Mouse (Mus musculus) thymus, adult 18-20 months (tissue): ENCODE measurements around the gene Unc5c.

Source experiments
- DNase-seq, 2 experiments: peaks; one replicate each; pipeline ENCODE4 v3.0.0; 2022; ENCODE audit warnings: mixed read lengths in 2 of 2

The Unc5c gene

DNA sequence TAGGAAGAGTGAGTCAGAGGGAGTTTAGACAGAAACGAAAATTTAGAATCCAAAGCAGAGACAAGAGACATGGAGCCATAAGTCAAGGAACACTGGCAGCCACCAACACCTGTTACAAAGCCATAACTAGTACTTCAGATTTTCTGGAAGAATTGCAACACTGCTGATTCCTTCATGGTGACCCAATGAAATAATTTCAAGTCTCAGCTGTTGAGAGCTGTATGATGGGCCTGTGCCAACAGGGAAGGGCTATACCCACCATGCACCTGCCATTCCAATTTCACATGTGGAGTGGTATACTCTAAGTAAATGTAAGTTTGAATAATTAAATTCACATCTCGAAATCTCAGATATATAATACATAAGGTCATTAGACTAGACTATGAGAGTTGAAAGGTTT is 259.5 kb downstream of the Unc5c start:
- DNase-seq = no peak

DNA sequence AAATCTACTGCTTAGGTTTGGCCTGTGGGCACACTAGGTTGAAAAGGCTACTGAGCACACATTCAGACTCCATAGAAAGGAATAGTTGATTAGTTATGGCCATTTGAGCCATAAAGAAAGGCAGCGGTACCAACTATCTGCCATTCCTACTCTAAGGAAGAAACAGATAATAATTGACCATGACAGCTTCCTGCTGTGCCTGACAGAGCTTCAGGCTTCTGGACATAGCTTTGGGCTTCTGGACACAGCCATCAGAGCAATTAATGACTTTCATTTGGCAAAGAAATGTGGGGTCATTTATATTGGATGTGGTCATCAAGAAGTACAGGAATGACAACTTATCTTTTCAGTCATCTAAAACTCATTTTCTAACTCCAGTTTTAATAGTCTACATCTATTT is 260.4 kb downstream of the Unc5c start:
- DNase-seq = no peak

GRCm38 (mm10) chr3:141733844-141734243 is 268.8 kb downstream of the Unc5c start:
- DNase-seq = no peak

DNA sequence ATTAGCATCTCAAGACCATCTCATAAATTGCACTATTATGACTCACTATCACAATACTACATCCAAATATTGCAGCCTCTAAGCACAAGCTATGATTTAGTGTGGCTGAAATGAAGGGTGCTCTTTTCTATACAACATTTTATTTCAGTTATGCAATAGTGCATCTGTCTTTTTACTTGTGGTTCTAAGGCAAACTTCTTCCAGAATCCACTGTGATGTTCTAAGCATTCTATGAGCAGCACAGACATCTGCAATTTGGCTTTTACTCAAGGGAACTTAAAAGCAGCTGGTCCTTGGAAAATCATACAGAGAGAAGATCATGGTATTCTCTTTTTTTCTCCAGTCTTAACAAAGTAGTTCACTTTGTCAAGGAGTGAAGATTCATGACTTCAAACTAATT is 270.3 kb downstream of the Unc5c start:
- DNase-seq = no peak

DNA sequence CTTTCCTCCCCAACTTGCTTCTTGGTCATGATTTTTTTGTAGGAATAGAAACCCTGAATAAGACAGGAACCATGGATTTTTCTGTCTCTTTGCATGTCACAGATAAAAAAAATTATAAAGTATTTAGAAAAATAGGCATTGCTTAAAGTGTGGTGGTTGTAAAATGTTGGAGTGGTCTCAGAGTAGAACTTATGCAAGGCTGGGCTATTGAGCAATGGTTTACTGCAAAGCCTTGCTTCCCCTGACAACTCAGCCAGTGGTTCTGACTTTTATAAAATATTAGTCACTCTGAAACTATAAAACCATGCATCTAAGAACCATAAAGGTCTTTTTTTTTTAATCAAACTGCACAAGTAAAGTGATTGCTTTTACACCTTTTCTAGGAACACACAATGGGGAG is 280.3 kb downstream of the Unc5c start:
- DNase-seq = no peak

DNA sequence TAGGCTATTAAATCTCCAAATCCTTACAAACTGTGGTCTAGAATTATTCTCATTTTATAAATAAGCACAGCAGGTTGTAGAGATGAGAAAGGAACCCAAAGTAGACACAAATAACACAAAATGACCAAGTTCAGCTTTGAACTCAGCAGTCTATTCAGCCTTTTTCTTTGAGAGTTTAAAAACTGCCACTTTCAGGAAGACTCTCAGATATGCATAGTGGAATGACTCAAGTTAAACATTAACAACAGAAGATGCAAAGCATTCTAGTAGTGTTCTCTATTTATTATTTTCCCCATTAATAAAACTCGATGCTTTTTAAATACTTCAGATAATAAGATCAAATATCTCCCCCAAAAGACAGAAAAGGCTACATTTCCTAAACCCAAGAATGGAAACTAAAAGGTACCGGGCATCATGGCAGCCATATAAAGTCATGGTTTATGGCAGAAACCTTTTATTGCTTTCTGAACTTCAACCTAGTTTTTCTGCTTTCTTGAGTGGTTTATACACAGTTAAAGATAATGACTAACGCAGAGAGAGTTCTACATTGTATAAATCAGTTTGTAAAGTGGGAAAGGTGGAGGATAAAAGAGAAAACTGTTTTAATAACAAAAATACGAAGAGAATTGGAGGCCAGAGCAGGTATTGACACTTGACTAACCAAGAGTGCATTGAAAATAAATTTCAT is 283.8 kb downstream of the Unc5c start:
- DNase-seq = no peak

DNA sequence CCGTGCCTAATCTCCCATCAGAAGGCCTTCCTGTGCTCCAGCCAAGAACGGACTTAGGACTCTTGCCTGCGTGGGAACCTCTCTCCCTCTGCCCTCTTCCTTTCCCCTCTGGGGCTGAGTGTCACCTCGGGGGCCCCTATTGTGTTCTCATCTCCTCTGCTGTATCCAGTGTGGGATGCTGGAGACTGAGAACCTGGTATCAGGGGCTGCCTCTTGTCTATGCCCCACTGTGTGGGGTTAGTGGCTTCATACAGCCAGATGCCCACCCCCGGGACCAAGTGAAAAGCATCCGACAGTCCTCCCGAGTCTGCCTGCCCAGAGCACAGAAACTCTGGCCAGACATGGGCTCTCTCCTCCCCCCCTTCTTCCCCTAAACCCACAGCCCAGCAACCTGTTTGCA is 287.2 kb downstream of the Unc5c start:
- DNase-seq = no peak

DNA sequence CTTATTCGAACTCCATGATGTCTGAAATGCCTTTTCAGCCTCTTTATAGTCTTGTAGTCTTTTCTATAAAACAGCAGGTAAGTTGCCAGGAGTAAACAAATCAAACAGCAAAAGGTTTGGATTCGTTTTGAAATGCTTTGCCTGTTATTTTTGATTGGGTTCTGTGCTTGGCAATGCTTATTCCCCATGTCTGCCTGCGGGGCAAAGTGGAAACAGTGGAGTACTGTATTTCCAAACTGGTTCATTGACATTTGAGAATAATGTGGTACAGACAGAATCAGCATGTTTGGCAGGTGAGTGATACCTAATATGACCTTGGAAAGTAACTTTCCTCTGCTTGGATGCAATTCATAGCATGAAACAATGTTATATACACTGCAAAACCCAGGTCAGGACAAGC is 292.2 kb downstream of the Unc5c start:
- no peak for DNase-seq

DNA sequence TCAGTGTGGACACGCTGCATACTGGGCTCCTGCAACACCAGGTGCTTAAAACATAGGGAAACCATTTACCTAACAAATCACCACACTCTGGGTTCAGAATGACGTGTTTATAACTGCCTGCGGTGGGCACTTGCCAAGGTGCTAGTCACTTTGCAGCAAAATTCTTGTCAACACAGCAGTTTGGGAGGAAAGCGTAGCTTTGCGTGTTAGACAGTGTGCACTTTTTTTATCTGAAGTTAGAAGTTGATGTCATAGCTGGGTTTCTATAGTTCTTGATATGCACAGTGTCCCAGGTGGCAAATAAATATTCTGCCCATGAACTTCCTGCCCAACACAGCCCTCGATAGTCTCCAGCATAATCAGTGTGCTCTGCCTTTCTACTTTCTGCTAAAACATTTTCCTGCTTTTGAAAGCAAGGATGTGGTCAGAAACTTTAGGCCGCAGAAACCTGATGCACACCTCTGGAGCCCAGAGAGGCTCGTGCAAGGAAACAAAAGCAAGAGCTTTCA is 313.4 kb downstream of the Unc5c start:
- no peak for DNase-seq

- no peak for DNase-seq
Observed at GRCm38 (mm10) chr3:141779186-141779585, 314.2 kb downstream of the Unc5c start.

GRCm38 (mm10) chr3:141782553-141782952 is 317.5 kb downstream of the Unc5c start:
- DNase-seq = no peak

- DNase-seq = no peak
Observed at GRCm38 (mm10) chr3:141791026-141791780, 326.2 kb downstream of the Unc5c start.

- no peak for DNase-seq
Observed at GRCm38 (mm10) chr3:141792106-141792505, 327.1 kb downstream of the Unc5c start.

GRCm38 (mm10) chr3:141793755-141794154 is 328.7 kb downstream of the Unc5c start:
- no peak for DNase-seq

- DNase-seq = no peak
Observed at GRCm38 (mm10) chr3:141794371-141794770, 329.4 kb downstream of the Unc5c start.

GRCm38 (mm10) chr3:141797372-141797771 is 332.4 kb downstream of the Unc5c start:
- DNase-seq = no peak

DNA sequence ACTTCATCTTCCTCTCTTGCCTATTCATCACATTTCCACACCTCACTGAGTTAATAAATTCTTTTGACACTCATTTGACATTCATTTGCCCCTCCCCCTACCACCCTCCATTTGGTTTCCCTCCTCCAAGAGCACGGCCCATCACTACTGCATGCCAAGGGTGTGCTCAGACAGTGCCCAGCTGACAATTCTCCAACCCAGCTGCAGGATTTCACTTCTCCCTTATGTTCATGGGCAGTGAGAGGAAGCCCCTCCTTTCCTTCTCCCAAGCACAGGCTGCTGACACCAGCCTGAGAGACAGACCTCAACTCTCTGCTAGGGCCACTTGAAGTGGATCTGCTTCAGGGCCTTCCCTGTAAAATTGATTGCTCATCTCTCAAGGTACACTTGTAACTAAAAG is 332.8 kb downstream of the Unc5c start:
- DNase-seq = no peak

DNA sequence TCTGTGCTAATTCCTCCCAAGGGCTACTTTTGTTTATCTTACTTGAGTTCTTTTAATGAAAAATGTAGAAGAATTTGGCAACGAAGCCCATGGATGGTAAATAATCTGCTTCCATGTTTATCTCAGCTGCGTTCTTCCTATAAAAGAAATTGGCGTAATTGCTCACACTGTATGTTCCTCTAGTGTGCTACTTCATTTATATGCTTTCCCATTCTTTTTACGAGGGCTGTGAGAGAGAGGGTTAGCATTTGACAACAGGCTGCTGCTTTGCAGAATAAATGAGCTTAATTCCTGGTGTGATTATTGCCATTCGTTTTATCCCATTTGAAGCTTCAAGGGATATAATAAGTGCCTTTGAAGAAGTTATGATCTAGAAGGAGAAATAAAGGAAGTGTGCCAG is 339.1 kb downstream of the Unc5c start:
- no peak for DNase-seq

DNA sequence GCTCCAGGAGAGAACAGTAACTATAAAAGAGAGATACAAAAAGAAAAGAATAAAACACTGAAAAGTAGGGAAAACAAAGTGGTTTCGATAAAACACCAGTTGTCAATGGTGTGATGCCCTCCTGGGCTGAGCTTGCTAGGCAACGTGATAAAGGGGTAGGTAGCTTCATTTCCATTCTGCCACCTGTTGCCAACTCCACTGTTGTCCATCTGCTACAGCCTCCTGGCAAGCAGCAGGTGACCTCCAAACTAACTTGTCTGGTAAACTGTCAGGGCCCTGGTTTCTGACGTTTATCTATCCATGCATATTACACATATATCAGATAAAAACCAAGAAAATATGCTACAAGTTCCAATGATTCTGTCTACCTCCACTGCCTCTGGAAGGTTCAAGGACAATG is 344.6 kb downstream of the Unc5c start:
- no peak for DNase-seq

DNA sequence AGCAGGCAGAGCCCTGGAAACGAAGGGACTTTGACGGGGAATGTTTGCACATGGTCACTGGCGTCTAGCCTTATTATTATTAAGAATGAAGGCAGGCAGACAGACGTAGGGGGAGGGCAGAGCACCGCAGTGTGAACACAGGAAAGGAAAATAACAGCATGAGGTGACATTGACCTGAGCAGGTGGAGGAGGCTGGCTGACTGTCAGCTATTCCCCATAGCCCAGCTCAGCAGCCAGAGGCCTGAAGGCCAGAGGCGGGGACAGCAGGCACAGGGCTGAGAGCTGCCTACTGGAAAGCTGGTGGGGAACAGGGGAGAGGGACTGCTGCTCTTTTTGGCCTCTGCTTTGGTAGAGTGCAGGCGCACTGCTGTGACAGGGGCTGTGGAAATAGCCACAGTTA is 345.9 kb downstream of the Unc5c start:
- no peak for DNase-seq

DNA sequence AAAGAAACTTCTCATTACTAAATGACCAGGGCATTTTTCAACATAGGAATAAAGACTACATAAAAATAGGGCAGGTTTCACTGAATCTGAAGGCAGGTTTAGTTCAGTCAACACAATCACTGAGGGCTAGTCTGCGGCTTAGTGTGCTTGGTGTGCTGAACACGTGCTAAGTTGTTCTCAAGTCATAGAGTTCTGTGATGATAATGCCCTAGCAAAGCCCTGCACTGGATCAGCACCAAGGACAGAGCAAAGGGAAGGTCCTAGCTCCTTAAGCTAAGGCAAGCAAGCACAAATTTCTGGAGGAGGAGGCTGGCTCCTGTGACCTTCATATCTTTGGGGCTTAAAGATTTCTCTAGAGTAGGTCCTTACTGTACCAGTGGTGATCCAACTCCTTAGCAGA is 346.3 kb downstream of the Unc5c start:
- DNase-seq = no peak

DNA sequence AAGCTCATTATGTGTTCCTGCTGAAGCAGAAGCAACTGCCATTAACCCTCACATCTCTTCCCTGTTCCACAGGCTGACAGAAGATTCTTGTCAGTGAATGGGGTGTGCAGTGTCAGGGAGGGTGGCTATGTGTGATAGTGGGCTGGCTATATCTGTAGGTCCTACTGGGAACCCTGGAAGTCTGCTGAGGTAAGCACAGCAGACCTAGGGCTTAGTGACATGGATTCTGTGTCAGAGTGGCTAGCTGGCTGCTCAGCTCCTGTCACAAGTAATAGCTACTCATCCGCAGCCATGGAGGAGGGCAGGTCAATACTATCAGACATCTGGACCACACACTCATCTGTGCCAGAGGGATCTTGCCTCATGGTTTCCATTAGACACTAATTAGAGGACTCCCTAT is 349.8 kb downstream of the Unc5c start:
- DNase-seq = no peak

DNA sequence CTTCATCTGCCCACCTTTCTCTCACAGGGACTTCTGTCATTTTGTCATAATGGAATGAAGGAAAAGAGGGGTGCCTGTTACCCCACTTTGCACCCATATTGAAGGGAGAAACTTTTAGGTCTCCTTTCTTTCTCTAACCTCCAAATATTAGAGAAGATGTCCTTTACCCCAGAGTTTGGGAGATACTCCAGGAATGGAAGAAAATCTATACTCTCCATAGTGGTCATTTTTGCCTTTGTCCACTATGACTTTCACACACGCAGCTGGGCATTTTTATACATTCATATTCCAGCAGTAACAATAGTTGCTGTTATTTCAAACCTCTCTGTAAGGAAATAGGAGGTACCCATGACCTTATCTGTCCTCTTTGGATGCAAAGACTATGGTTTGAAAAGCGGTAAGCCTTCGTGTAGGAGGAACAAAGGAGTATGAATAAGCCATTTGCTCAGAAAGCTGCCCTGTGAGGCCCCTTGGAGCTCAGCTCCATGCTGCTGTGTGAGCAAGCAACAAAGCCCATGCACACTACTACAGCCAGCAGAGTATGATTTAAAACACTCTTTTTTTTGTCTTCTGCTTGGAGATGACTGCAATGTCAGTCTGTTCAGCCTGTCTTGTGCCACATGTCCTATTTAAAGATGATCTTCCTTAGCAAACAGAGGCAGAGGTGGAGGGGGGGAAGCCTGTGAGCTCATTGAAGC is 353.7 kb downstream of the Unc5c start:
- no peak for DNase-seq
